Mouse (Mus musculus): ENCODE results near the gene Pigb. TPM values are rescaled to one million over a fixed set of nuclear protein-coding genes. Genes with fewer than 3 reads are reported as not detected.

Gene Pigb
- total RNA-seq, 2 experiments from 2014 or later: 5.2 to 28.2 TPM

GRCm38 (mm10) chr9:73001314-73002011 lies 38.7 kb downstream of the Pigb start:
- ATAC-seq (replicated peaks; ENCODE audit: low FRiP score, low TSS enrichment, poor library complexity, severe bottlenecking): no peak

DNA sequence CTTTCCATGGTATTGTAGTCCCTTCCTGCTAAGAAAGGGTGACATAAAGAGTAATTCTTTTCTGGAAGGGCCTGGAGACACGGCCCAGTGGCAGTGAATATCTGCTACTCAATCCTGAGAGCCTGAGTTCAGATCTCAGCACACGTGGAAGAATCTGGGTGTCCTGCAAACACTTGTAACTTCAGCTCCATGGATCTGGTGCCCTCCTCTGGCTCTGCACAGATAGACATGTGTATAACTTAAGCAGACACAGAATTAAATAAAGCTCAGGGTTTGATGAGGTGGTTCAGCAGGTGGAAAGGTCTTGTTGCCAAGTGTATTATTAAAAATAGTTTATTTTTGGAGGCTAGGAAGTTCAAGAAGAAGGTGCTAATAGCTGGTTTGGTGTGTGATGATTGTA lies 39.7 kb downstream of the Pigb start:
- no peak for ATAC-seq (replicated peaks; ENCODE audit: low FRiP score, low TSS enrichment, poor library complexity, severe bottlenecking)

DNA sequence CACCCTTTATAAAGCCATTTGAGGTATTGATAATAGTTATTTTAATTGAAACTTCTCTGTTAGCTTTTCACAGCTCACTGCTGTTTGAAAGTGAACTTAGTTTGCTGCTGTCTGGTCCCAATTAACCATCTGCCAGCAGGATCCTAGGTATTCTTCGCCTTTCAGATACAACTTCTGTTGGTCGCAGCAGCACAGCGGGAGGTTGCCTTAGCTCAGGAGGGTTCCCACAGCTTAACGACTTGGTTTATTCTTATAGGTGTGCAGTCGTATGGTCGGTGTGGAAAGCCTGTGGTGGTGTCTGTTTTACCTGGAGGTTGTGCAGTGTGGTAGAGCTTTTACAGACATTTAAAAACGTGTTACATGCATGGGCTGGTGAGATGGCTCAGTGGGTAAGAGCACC lies 43.4 kb downstream of the Pigb start:
- ATAC-seq (replicated peaks; ENCODE audit: low FRiP score, low TSS enrichment, poor library complexity, severe bottlenecking): no peak

DNA sequence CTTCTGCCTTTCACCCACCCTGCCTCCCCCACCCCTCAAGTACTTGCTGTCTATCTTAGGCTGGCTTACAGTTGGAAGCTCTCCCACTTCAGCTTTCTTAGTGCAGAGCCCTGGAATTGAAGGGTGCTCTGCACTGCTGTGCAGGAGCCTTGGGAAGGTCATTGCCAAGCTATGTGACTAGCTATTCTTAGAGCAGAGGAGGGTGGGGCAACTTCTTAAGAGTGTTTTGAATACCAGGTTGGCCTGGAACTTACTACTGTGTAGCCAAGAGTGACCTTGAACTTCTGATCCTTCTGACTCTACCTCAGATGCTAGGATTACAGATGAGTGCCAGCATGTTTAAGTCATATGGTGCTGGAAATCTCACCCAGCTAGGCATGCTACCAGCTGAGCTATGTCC lies 44.0 kb downstream of the Pigb start:
- no peak for ATAC-seq (replicated peaks; ENCODE audit: low FRiP score, low TSS enrichment, poor library complexity, severe bottlenecking)

- no peak for ATAC-seq (replicated peaks; ENCODE audit: low FRiP score, low TSS enrichment, poor library complexity, severe bottlenecking)
Observed at GRCm38 (mm10) chr9:72992576-72992975, 47.6 kb downstream of the Pigb start.

DNA sequence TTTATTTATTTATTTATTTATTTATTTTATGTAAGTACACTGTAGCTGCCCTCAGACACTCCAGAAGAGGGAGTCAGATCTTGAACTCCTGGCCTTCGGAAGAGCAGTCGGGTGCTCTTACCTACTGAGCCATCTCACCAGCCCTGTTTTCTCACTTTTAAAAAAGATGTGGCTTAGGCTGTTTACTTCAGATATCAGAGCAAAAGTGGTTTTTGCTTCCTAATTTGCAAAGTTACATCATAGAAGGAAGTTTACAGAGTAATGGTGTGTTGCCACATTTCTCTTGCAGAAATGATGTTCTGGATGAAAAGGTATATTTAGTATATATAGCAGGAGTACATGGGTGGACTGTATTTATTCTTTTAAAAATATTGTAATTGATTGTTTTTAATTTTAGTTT lies 48.8 kb downstream of the Pigb start:
- no peak for ATAC-seq (replicated peaks; ENCODE audit: low FRiP score, low TSS enrichment, poor library complexity, severe bottlenecking)

DNA sequence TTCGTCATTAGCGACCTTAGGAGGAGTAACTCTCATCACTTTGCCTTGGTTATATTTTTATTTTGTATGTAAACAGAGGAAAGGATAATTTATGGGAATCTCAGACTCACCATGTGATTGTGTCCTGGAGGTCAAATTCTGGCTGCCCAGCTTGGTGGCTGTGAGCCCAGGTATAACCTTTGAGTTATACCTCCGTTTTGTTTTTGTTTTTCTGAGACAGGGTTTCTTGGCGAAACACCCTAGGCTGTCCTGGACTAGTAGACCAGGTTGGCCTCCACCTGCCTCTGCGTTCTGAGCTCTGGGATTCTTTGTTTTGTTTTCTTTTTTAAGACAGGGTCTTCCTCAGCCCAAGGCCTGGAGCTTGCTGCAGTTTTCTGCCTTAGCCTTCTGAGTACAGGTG lies 51.5 kb downstream of the Pigb start:
- no peak for ATAC-seq (replicated peaks; ENCODE audit: low FRiP score, low TSS enrichment, poor library complexity, severe bottlenecking)

- ATAC-seq (replicated peaks; ENCODE audit: low FRiP score, low TSS enrichment, poor library complexity, severe bottlenecking): no peak
Observed at GRCm38 (mm10) chr9:72987703-72988102, 52.5 kb downstream of the Pigb start.

- ATAC-seq (replicated peaks; ENCODE audit: low FRiP score, low TSS enrichment, poor library complexity, severe bottlenecking): peak; percentile 99
Observed at GRCm38 (mm10) chr9:72985250-72986220, 54.6 kb downstream of the Pigb start, which contains the start of the genes Ccpg1os and Ccpg1. TSS of gene Ccpg1os (minus strand) at chr9:72985382. TSS of gene Ccpg1 (plus strand) at chr9:72985429.

- no peak for ATAC-seq (replicated peaks; ENCODE audit: low FRiP score, low TSS enrichment, poor library complexity, severe bottlenecking)
Observed at GRCm38 (mm10) chr9:72983066-72983465, 57.1 kb downstream of the Pigb start.

DNA sequence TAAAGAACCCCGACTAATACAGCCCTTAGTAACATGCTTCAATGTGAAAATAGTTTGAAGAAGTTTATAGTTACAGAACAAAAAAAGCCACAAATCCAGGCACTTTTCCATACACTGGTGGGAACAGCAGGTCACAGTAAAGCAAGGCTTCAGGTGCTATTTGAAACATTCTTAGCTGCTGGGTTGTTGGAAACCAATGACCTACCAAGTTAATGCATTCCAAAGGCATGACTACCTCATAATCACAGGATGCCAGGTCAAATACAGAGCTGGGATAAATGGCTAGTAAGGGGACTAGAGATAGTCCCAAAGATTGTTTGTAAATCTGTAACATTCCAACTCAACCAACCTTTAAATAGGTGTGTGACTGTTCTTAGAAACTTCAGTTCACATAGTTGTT lies 64.9 kb downstream of the Pigb start:
- no peak for ATAC-seq (replicated peaks; ENCODE audit: low FRiP score, low TSS enrichment, poor library complexity, severe bottlenecking)

- no peak for ATAC-seq (replicated peaks; ENCODE audit: low FRiP score, low TSS enrichment, poor library complexity, severe bottlenecking)
Observed at GRCm38 (mm10) chr9:72974734-72975133, 65.4 kb downstream of the Pigb start.

GRCm38 (mm10) chr9:72972984-72973383 lies 67.2 kb downstream of the Pigb start:
- ATAC-seq (replicated peaks; ENCODE audit: low FRiP score, low TSS enrichment, poor library complexity, severe bottlenecking): no peak

GRCm38 (mm10) chr9:72972435-72972834 lies 67.7 kb downstream of the Pigb start:
- ATAC-seq (replicated peaks; ENCODE audit: low FRiP score, low TSS enrichment, poor library complexity, severe bottlenecking): no peak

DNA sequence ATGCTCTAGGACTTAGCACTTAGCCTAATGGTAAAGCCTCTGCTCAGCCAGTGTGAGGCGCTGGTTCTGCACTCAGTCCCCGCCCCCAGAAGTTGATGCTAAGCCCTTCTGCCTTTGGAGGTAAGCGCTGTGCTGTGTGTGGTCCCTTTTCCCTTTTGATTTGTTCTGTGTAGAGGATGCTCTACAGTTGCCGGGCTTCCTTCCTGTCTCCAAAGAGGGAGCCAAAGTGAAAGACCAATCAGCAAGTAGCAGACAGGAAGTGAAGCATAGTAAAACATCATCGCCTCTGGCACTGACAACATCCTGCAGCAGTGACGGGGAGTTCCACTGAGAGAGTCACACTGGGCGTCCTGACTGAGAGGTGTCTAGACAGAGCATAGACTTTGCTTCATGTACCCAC lies 70.3 kb downstream of the Pigb start:
- 0 out of 2 replicates have a peak, but pooled peaks have one; percentile 34 for ATAC-seq (replicated peaks; ENCODE audit: low FRiP score, low TSS enrichment, poor library complexity, severe bottlenecking)

DNA sequence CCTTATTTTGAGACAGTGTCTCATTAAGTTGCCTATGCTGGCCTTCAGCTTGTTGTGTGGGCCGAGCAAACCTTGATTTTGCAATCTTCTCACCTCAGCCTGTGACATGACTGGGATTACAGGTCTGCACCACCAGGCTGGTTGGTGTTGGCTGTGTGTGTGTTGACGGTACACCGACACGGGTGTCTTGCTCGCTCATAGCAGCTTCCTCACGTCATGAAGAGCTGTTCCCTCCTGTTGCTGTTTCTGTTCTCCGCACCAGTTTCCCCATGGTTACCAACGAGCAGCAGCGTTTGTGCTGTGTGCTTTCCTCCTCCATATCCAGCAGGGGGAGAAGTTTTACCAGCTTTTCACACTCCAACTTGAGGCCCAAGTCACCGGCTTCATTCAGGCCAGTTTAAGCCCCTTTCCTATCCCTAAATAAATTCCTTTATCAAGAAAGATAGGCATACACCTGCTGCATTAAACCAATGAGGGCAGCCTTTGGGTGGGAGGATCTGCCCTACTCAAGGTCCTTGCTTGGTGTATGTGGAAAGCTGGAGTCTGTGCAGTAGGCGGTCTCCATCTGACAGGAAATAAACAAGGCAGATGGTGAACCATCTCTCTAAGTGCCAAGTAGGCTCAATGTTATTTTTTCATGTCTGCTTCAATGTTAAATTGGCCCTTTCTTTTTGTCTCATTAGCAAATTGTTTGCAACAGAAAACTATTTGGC lies 71.7 kb downstream of the Pigb start:
- peak; percentile 94 for ATAC-seq (replicated peaks; ENCODE audit: low FRiP score, low TSS enrichment, poor library complexity, severe bottlenecking)

GRCm38 (mm10) chr9:72961959-72962358 lies 78.2 kb downstream of the Pigb start:
- ATAC-seq (replicated peaks; ENCODE audit: low FRiP score, low TSS enrichment, poor library complexity, severe bottlenecking): no peak

GRCm38 (mm10) chr9:72961346-72961745 lies 78.8 kb downstream of the Pigb start:
- no peak for ATAC-seq (replicated peaks; ENCODE audit: low FRiP score, low TSS enrichment, poor library complexity, severe bottlenecking)

DNA sequence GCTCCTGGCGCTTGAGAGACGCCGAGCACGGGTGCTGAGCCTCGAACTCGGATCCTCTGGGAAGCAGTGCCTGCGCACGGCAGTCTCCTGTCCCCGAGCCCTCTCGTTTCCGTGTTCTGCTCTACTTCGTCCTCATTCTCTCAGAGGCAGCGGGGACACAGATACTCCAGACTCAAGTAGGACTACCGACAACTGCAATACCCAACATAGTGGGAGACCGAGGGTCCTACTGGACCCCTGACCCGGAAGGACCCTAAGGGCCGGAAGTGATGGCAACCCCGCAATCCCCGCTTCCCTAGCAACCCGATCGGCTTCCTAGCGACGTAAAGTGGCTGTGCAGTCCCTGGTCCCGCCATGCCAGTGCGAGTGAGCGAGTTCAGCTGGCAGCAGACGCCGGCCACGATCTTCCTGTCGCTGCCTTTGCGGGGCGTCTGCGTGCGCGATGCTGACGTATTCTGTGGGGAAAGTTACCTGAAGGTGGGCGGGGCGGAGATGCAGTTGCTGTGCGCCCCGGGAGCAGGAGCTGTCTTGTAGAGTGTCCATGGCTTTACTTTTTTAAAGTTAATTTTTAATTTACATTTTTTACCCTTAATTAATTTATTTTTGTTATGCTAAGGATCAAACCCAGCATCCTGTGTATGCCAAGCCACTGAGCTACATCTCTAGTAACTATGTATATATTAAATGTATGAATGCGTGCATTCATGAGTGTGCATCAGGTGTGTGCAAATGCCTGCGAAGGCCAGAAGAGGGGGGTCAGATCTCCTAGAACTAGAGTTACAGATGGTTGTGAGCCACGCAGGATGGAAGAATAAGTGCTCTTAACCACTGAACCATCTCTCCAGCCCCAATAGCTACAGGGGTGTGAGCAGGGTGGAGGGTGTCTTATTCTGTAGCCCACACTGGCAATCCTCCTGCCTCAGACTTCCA lies 81.4 kb downstream of the Pigb start, which contains the start of the genes Dyx1c1 and Gm44503:
Dyx1c1 (plus strand) TSS at position 265 of the 930 bp plus-strand sequence.
Gm44503 (plus strand) TSS at position 332 of the 930 bp plus-strand sequence.
- ATAC-seq (replicated peaks; ENCODE audit: low FRiP score, low TSS enrichment, poor library complexity, severe bottlenecking): peak; percentile 91

All from megakaryocyte-erythroid progenitor cell, adult 5-6 weeks (primary cell).